Mouse (Mus musculus): ENCODE measurements at regions not wholly inside any gene's neighbourhood (a gene's known extent, or its start where the extent isn't known, plus 50 kb on each side); places are given as distances from the start of the nearest gene placed in this dataset.

- H3K4me1 ChIP-seq (ENCODE audit: control insufficient read depth, insufficient read depth, low read length) = no peaks in the 10 kb centered on the region
- no peak overlapping the region for H3K27ac ChIP-seq (ENCODE audit: insufficient read depth, low read depth, low read length)
- TF ChIP-seq CTCF (IDR thresholded peaks at IDR 0.05; ENCODE audit: insufficient read depth, low read depth, low read length) (no peak), POLR2A (IDR thresholded peaks at IDR 0.05; ENCODE audit: insufficient read depth, low read depth, low read length) (no peak)
- H3K4me3 ChIP-seq (ENCODE audit: insufficient read depth, low read depth, low read length) = no peak overlapping the region
- WGBS = 93% methylated on average over 5 of the region's 5 CpGs
Measured at GRCm38 (mm10) chr2:79124272-79124976, 130.8 kb upstream of the Itga4 start.

DNA sequence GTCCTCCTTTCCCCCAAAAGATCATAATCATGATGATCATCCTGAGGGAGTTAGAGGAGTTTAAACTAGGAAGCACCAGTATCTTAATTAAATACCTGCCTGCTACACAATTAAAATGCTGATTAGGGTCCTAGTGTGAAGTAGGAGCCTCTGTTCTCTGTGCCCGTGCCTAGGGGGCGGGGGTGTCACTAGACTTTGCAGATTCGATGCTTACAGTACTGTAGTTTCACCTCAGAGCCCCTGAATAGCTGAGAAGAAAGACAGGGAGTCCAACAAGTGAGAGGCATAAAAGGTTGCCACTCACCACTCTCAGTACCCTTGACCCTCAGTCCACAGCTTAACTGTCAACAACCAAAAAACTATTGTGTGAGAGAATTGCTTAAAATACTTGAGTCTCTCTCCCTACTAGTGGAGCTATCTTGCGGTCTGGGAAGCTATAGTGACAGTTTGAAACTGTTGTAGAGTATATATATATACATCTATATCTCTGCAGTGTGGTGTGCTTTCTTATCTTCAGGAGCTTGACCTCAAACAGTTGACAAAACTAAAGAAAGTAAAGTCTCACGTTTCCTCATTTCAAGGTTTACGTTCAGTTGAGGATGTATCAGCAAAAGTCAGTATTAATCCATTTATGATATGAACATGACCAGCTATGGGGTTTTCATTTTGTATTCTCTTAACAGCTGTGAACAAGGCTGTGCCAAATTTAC is 128.9 kb upstream of the Itga4 start:
- 53% methylated on average over 6 of the region's 6 CpGs for WGBS
- Histone ChIP-seq H3K4me3 (ENCODE audit: insufficient read depth, low read depth, low read length) (no peak overlapping the region), H3K4me1 (ENCODE audit: control insufficient read depth, insufficient read depth, low read length) (no peaks in the 10 kb centered on the region), H3K27ac (ENCODE audit: insufficient read depth, low read depth, low read length) (no peak overlapping the region)
- TF ChIP-seq CTCF (IDR thresholded peaks at IDR 0.05; ENCODE audit: insufficient read depth, low read depth, low read length) (no peak), POLR2A (IDR thresholded peaks at IDR 0.05; ENCODE audit: insufficient read depth, low read depth, low read length) (no peak)

DNA sequence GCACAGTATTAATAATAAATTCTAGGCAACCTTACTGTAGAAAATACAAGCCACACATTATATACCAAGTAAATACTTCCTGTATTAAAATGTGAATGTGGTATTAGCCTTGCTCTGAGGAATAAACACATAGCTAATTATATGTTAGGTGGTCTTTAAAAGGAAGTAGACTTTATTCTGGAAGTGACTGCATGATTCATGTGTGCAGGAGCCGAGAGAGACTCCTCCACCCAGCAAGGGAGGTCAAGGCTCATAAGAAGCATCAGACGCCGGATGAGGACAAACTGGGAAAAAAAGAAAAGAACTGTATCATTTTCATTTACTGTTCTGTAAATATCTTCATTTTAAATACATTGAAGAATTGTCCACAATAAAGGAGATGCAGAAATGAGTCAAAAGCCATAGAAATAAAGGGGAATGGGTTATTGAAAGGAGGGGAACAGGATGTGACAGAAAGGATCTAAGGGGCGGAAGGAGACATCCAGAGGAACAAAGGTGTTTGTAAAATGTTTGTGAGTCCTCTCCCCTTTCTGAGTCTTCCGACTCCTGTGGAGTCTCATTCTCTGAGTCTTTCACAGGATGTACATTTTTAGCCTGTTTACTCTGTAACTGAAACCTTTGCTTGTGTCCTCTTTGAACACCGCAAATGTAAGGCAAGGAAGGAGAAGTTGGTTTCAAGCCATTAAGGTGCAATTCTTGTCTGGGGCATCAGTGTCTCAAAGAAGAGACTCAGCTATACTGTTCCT is 128.1 kb upstream of the Itga4 start:
- no peak overlapping the region for H3K4me3 ChIP-seq (ENCODE audit: insufficient read depth, low read depth, low read length)
- no peak overlapping the region for H3K27ac ChIP-seq (ENCODE audit: insufficient read depth, low read depth, low read length)
- H3K4me1 ChIP-seq (ENCODE audit: control insufficient read depth, insufficient read depth, low read length) = no peaks in the 10 kb centered on the region
- no peak for TF ChIP-seq CTCF (IDR thresholded peaks at IDR 0.05; ENCODE audit: insufficient read depth, low read depth, low read length)
- TF ChIP-seq POLR2A (IDR thresholded peaks at IDR 0.05; ENCODE audit: insufficient read depth, low read depth, low read length) = no peak
- 61% methylated on average over 6 of the region's 6 CpGs for WGBS

- no peak overlapping the region for H3K4me3 ChIP-seq (ENCODE audit: insufficient read depth, low read depth, low read length)
- 100% methylated on average over 1 of the region's 1 CpGs for WGBS
- H3K27ac ChIP-seq (ENCODE audit: insufficient read depth, low read depth, low read length) = no peak overlapping the region
- TF ChIP-seq CTCF (IDR thresholded peaks at IDR 0.05; ENCODE audit: insufficient read depth, low read depth, low read length) (no peak), POLR2A (IDR thresholded peaks at IDR 0.05; ENCODE audit: insufficient read depth, low read depth, low read length) (no peak)
- no peaks in the 10 kb centered on the region for H3K4me1 ChIP-seq (ENCODE audit: control insufficient read depth, insufficient read depth, low read length)
Measured at GRCm38 (mm10) chr2:79127822-79128221, 127.4 kb upstream of the Itga4 start.

GRCm38 (mm10) chr2:79130660-79131059 is 124.6 kb upstream of the Itga4 start:
- TF ChIP-seq CTCF (IDR thresholded peaks at IDR 0.05; ENCODE audit: insufficient read depth, low read depth, low read length) = no peak
- no peak for TF ChIP-seq POLR2A (IDR thresholded peaks at IDR 0.05; ENCODE audit: insufficient read depth, low read depth, low read length)
- 92% methylated on average over 7 of the region's 7 CpGs for WGBS
- Histone ChIP-seq H3K27ac (ENCODE audit: insufficient read depth, low read depth, low read length) (no peak overlapping the region), H3K4me3 (ENCODE audit: insufficient read depth, low read depth, low read length) (no peak overlapping the region), H3K4me1 (ENCODE audit: control insufficient read depth, insufficient read depth, low read length) (no peaks in the 10 kb centered on the region)

DNA sequence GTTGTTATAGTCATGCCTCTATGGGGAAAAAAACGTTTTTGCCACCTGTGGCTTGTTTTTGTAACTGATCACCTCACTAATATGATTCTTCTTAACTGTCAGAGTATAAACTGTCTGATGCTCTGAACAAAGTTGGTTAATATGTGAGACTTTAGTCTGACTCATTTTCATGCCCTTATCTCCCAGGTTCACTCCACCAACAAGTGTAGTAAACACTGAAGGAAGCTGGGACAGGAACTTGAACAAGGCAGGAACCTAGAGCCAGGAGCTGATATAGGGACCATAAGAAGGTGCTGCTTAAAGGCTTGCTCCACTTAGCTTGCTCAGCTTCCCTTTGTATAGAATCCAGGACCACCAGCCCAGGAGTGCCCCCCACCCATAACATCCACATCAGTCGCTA is 124.0 kb upstream of the Itga4 start:
- H3K4me1 ChIP-seq (ENCODE audit: control insufficient read depth, insufficient read depth, low read length) = no peaks in the 10 kb centered on the region
- no peak for TF ChIP-seq POLR2A (IDR thresholded peaks at IDR 0.05; ENCODE audit: insufficient read depth, low read depth, low read length)
- no peak for TF ChIP-seq CTCF (IDR thresholded peaks at IDR 0.05; ENCODE audit: insufficient read depth, low read depth, low read length)
- no peak overlapping the region for H3K4me3 ChIP-seq (ENCODE audit: insufficient read depth, low read depth, low read length)
- H3K27ac ChIP-seq (ENCODE audit: insufficient read depth, low read depth, low read length) = no peak overlapping the region
- WGBS = 76% methylated on average over 2 of the region's 2 CpGs

- TF ChIP-seq POLR2A (IDR thresholded peaks at IDR 0.05; ENCODE audit: insufficient read depth, low read depth, low read length) (no peak), CTCF (IDR thresholded peaks at IDR 0.05; ENCODE audit: insufficient read depth, low read depth, low read length) (no peak)
- H3K4me1 ChIP-seq (ENCODE audit: control insufficient read depth, insufficient read depth, low read length) = no peaks in the 10 kb centered on the region
- 82% methylated on average over 5 of the region's 5 CpGs for WGBS
- H3K4me3 ChIP-seq (ENCODE audit: insufficient read depth, low read depth, low read length) = no peak overlapping the region
- H3K27ac ChIP-seq (ENCODE audit: insufficient read depth, low read depth, low read length) = no peak overlapping the region
Measured at GRCm38 (mm10) chr2:79131743-79132517, 123.3 kb upstream of the Itga4 start.

GRCm38 (mm10) chr2:79132518-79132845 is 122.7 kb upstream of the Itga4 start:
- TF ChIP-seq CTCF (IDR thresholded peaks at IDR 0.05; ENCODE audit: insufficient read depth, low read depth, low read length) (no peak), POLR2A (IDR thresholded peaks at IDR 0.05; ENCODE audit: insufficient read depth, low read depth, low read length) (no peak)
- WGBS = 87% methylated on average over 3 of the region's 3 CpGs

More at GRCm38 (mm10) chr2:79132518-79132845, 122.7 kb upstream of the Itga4 start:
- Histone ChIP-seq H3K4me1 (ENCODE audit: control insufficient read depth, insufficient read depth, low read length) (no peaks in the 10 kb centered on the region), H3K27ac (ENCODE audit: insufficient read depth, low read depth, low read length) (no peak overlapping the region), H3K4me3 (ENCODE audit: insufficient read depth, low read depth, low read length) (no peak overlapping the region)
